Mouse (Mus musculus): ENCODE results near the gene Alk. TPM values are rescaled to one million over a fixed set of nuclear protein-coding genes. Genes with fewer than 3 reads are reported as not detected.

Gene Alk
- polyA plus RNA-seq, 1 experiment = not detected

DNA sequence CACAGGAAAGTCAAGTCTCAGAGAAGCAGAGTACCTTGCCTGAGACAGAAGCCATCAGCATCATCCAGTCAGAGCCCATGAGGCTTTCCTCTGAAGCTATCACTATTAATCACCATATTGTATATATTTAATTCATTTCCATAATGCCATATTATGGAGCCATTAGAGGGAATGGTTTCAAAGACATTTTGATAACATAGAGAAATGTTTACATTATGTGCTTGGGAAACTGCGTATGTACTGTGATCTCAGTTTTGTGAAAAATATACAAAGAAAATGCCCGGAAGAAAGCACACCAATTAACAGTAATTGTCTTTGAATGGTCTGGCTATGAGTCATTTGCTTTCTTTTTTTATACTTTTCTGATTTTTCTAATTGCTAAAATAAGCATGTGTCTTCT lies 203.1 kb downstream of the Alk start:
- Histone ChIP-seq H3K4me1 (ENCODE audit: control insufficient read depth, insufficient read depth, low read length) (peaks cover 5% of the 10 kb centered on the region), H3K4me3 (ENCODE audit: insufficient read depth, low read depth, low read length) (no peak overlapping the region), H3K27ac (ENCODE audit: insufficient read depth, low read depth, low read length) (no peak overlapping the region)
- 37% methylated on average over 2 of the region's 2 CpGs for WGBS
- TF ChIP-seq CTCF (IDR thresholded peaks at IDR 0.05; ENCODE audit: insufficient read depth, low read depth, low read length) (no peak), POLR2A (IDR thresholded peaks at IDR 0.05; ENCODE audit: insufficient read depth, low read depth, low read length) (no peak)

DNA sequence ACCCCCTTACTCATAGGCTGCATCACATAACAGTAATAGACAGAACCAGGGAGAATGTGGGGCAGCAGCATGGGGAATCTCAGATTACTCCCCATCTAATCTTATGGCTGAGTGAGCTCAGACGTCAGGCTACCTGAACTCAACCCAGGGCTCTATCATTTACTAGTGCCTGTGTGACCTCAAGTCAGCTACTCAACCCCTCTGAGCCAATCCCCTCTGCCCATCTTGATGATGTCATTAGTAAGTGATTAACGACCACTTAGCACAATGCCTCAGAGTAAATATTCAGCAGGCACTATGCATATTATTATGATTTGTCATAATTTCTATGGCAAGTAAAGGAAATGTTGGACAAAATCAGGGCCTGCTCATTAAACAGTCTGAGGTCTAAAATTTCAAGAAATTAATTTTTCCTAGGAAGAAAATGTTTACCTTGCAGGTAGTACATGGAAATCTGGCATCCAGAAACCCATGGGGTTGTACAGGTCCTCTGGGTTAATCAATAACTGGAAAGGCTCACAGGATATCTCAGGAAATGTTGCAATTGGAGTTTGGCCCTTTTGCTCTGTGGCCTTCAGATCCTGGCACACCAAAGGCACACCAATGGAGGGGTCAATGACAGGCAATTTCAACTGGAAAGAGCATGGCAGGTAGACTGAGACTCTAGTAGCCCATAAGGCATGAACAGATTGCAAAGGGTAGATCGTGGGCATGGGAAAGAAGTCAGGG lies 204.9 kb downstream of the Alk start:
- TF ChIP-seq CTCF (IDR thresholded peaks at IDR 0.05; ENCODE audit: insufficient read depth, low read depth, low read length) (no peak), POLR2A (IDR thresholded peaks at IDR 0.05; ENCODE audit: insufficient read depth, low read depth, low read length) (no peak)
- Histone ChIP-seq H3K4me1 (ENCODE audit: control insufficient read depth, insufficient read depth, low read length) (peaks cover 8% of the 10 kb centered on the region), H3K27ac (ENCODE audit: insufficient read depth, low read depth, low read length) (no peak overlapping the region), H3K4me3 (ENCODE audit: insufficient read depth, low read depth, low read length) (no peak overlapping the region)
- WGBS = 92% methylated on average over 3 of the region's 3 CpGs

DNA sequence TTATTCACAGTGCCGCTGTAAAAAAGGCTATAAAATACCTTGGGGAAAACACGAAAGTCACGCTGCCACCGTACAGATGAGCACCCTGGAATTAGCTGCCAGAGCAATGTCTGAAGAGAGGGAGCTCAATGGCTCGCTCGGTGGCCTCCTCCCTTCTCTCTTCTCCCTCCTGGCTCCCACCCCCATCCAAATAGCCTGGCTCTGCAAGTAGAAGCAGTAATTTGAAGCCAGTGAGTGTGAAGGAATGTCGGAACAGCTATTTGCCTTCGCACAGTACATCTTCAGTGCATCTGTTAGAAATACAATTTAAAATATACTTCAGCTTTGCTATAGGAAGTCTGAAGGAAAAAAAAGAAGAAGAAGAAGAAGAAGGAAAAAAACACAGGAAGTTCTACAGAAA lies 208.5 kb downstream of the Alk start:
- TF ChIP-seq CTCF (IDR thresholded peaks at IDR 0.05; ENCODE audit: insufficient read depth, low read depth, low read length) = no peak
- TF ChIP-seq POLR2A (IDR thresholded peaks at IDR 0.05; ENCODE audit: insufficient read depth, low read depth, low read length) = no peak

DNA sequence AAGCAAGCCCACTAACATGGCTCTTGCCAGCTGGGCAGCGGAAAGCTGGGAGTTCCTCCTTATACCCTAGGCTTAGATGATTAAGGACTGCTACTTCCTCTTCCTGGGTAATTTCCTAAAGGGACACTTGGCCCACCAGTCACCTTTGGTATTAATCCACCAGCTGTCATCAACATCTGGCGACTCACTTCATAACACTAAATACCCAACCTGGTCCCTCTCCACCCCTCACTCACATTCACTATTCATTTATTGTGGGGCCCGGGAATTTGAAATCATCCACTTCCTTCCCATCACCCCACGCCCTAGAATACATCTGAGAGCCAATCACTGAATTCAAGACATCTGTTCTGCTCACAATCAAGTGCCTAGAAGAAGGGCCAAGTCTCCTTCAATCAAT lies 235.4 kb downstream of the Alk start:
- Histone ChIP-seq H3K27ac (ENCODE audit: insufficient read depth, low read depth, low read length) (no peak overlapping the region), H3K4me3 (ENCODE audit: insufficient read depth, low read depth, low read length) (no peak overlapping the region), H3K4me1 (ENCODE audit: control insufficient read depth, insufficient read depth, low read length) (no peaks in the 10 kb centered on the region)
- TF ChIP-seq CTCF (IDR thresholded peaks at IDR 0.05; ENCODE audit: insufficient read depth, low read depth, low read length) = no peak
- no peak for TF ChIP-seq POLR2A (IDR thresholded peaks at IDR 0.05; ENCODE audit: insufficient read depth, low read depth, low read length)
- WGBS = 95% methylated on average over 4 of the region's 4 CpGs

More for the DNA sequence above, 208.5 kb downstream of the Alk start:
- no peak overlapping the region for H3K27ac ChIP-seq (ENCODE audit: insufficient read depth, low read depth, low read length)
- H3K4me3 ChIP-seq (ENCODE audit: insufficient read depth, low read depth, low read length) = no peak overlapping the region
- peaks cover 6% of the 10 kb centered on the region for H3K4me1 ChIP-seq (ENCODE audit: control insufficient read depth, insufficient read depth, low read length)
- WGBS = 14% methylated on average over 8 of the region's 8 CpGs

DNA sequence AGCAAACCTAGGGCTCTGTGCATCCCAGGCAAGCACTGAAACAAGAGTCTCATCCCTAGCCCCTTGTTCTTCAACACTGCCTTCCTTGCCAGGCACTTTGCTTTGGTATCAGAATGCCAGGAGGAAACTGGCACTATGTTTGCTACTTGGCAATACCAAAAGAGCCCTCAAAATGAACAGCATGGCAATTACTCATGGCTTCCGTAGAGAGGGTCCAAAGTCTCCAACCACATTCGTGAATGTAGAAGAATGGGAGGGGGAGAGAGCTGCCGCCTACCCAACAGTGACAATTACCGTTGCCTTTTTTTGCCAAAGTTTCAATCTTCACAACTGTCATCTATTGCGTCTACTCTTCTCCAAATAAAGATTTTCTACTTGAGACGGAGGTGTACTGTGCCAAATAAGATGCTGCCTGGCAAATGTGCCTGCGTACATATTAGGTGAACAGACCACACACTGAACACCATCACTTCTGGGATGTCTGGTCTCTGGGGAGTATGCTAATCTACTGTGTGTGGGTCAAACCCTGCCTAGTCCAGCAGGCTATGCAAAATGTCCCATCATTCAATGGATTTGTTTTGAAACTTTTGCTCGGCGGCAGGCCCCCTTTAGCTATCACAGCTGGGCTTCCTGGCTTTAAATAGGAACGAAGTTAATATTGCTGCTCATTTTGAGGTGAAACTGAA lies 241.5 kb downstream of the Alk start:
- H3K4me1 ChIP-seq (ENCODE audit: control insufficient read depth, insufficient read depth, low read length) = no peaks in the 10 kb centered on the region
- WGBS = 58% methylated on average over 10 of the region's 10 CpGs
- TF ChIP-seq CTCF (IDR thresholded peaks at IDR 0.05; ENCODE audit: insufficient read depth, low read depth, low read length) (no peak), POLR2A (IDR thresholded peaks at IDR 0.05; ENCODE audit: insufficient read depth, low read depth, low read length) (no peak)
- H3K27ac ChIP-seq (ENCODE audit: insufficient read depth, low read depth, low read length) = no peak overlapping the region
- H3K4me3 ChIP-seq (ENCODE audit: insufficient read depth, low read depth, low read length) = no peak overlapping the region

DNA sequence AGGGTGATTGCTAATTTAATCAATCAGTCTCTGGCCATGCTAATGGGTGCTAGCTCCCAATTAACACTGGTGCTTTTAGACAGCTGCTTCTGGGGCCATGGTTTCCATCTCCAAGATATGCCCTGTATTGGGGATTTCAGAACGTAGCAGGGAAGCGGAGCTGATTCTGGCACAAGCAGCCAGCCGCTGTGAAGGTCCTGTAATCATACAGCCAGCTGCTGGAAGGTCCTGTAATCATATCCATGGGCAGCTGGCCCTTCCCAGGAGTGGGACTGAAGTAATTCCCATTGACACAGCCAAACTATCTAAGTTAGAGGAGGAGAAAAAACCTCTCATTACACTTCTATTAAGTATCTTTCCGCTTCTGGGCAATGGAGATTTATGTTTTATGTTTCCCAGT lies 242.5 kb downstream of the Alk start:
- no peak for TF ChIP-seq CTCF (IDR thresholded peaks at IDR 0.05; ENCODE audit: insufficient read depth, low read depth, low read length)
- no peak for TF ChIP-seq POLR2A (IDR thresholded peaks at IDR 0.05; ENCODE audit: insufficient read depth, low read depth, low read length)
- no peak overlapping the region for H3K27ac ChIP-seq (ENCODE audit: insufficient read depth, low read depth, low read length)
- no peaks in the 10 kb centered on the region for H3K4me1 ChIP-seq (ENCODE audit: control insufficient read depth, insufficient read depth, low read length)
- H3K4me3 ChIP-seq (ENCODE audit: insufficient read depth, low read depth, low read length) = no peak overlapping the region
- WGBS = 79% methylated on average over 4 of the region's 4 CpGs

DNA sequence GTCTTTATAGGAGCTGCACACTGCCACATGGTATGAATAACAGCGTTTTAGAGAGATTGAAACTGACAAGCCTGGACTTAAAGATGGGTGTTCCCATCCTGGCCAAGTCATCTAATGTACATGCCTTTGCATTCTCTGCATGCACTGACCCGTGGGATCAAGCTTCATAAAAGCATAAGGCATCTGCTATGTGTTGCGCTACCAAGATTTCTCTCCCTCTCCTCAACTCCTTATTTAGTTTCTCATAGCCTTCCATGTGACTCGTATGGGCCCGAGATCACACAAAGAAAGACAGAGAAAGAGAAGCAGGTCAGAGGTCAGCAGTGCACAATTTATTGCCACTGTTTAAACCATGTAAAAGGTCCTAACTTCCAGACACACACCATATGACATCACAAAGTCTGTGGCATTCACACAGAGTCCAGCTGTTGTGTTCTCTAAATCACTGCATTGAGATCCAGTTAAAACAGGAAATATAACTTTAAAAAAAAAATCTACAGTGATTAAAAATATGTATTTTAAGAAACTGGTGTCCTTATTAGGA lies 247.6 kb downstream of the Alk start:
- H3K4me3 ChIP-seq (ENCODE audit: insufficient read depth, low read depth, low read length) = no peak overlapping the region
- TF ChIP-seq CTCF (IDR thresholded peaks at IDR 0.05; ENCODE audit: insufficient read depth, low read depth, low read length) (no peak), POLR2A (IDR thresholded peaks at IDR 0.05; ENCODE audit: insufficient read depth, low read depth, low read length) (no peak)
- no peak overlapping the region for H3K27ac ChIP-seq (ENCODE audit: insufficient read depth, low read depth, low read length)
- no peaks in the 10 kb centered on the region for H3K4me1 ChIP-seq (ENCODE audit: control insufficient read depth, insufficient read depth, low read length)
- WGBS = 88% methylated on average over 5 of the region's 5 CpGs

DNA sequence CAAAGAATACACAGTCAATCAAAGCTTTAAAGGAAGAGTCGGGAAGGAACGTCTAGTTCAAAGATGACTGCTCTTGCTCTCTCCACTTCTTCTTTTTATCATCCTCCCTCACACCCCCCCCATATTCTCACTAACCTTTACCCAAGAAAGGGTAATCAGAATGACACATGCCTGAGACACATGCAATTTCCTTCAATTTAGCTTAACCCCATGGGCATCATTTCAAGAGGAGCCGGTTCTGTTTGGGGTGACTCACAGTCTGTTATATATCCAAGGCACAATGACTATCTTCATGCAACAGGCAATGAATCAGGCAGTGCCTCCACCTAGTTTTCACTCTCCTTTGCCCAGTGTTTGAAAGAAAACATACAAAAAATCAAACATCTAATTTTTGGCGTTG lies 265.0 kb downstream of the Alk start:
- no peak overlapping the region for H3K27ac ChIP-seq (ENCODE audit: insufficient read depth, low read depth, low read length)
- H3K4me1 ChIP-seq (ENCODE audit: control insufficient read depth, insufficient read depth, low read length) = no peaks in the 10 kb centered on the region
- 91% methylated on average over 4 of the region's 4 CpGs for WGBS
- no peak overlapping the region for H3K4me3 ChIP-seq (ENCODE audit: insufficient read depth, low read depth, low read length)
- TF ChIP-seq POLR2A (IDR thresholded peaks at IDR 0.05; ENCODE audit: insufficient read depth, low read depth, low read length) (no peak), CTCF (IDR thresholded peaks at IDR 0.05; ENCODE audit: insufficient read depth, low read depth, low read length) (no peak)

DNA sequence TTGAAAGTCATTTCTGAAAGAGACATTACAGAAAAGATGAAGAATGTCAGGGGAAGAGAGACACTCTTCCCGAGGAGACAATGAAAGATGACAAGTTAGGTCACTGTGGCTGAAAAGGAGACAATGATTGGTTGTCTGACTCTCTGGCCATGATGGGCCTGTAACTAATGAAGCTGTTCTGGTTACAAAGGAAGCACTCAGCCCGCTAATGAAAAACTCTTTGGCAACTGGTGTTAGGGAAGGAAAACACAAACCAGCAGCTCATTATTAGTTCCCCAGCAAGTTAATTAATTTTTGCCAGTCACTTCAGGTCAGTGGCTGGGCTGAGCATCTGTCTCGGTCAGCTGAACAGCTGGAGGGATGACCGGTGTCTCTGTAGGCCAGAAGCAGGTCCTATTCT lies 271.5 kb downstream of the Alk start:
- H3K4me3 ChIP-seq (ENCODE audit: insufficient read depth, low read depth, low read length) = no peak overlapping the region
- H3K27ac ChIP-seq (ENCODE audit: insufficient read depth, low read depth, low read length) = no peak overlapping the region
- WGBS = 57% methylated on average over 4 of the region's 4 CpGs
- TF ChIP-seq POLR2A (IDR thresholded peaks at IDR 0.05; ENCODE audit: insufficient read depth, low read depth, low read length) (no peak), CTCF (IDR thresholded peaks at IDR 0.05; ENCODE audit: insufficient read depth, low read depth, low read length) (no peak)
- no peaks in the 10 kb centered on the region for H3K4me1 ChIP-seq (ENCODE audit: control insufficient read depth, insufficient read depth, low read length)
